Mouse (Mus musculus): ENCODE data around the gene Cyp39a1.

- TF ChIP-seq CTCF (IDR thresholded peaks at IDR 0.05; ENCODE audit: low read depth) (no peak), EP300 (IDR thresholded peaks at IDR 0.05; ENCODE audit: low read depth) (no peak)
Observed at GRCm38 (mm10) chr17:43646925-43647324, 20.3 kb upstream of the Cyp39a1 start.
